Mouse (Mus musculus) CD4-positive, CD25-positive, alpha-beta regulatory T cell, adult 2 months (primary cell): ENCODE data around the gene Ssc5d.

ENCODE experiments used
- DNase-seq: peaks from one replicate; pipeline ENCODE4 v3.0.0-alpha.2; 2012; ENCODE audit warnings: low read depth, low spot score

The Ssc5d gene

DNA sequence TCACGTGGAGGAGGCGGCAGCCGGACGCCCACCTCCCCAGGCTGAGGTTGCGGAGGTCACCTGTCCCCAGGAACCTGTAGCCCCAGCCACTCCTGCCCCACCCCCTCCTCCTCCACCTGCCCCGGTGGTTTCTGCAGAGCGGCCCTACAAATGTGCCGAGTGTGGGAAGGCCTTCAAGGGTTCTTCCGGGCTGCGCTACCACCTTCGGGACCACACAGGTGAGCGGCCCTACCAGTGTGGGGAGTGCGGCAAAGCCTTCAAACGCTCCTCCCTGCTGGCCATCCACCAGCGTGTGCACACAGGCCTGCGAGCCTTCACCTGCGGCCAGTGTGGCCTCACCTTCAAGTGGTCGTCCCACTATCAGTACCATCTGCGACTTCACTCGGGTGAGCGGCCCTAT lies 5.6 kb upstream of the Ssc5d start:
- DNase-seq, result no peak

DNA sequence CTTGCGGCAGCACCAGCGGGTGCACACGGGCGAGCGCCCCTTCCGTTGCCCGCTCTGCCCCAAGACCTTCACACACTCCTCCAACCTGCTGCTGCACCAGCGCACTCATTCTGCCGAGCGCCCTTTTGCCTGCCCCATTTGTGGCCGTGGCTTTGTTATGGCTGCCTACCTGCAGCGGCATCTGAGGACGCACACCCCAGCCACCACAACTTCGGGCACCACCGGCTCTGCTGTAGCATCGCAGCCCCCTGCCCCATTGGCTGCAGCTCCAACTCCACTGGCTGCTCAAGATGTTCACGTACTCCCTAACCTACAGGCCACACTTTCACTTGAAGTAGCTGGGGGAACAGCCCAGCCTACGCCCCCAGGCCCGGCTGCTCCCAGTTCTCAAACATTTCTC lies 5.1 kb upstream of the Ssc5d start:
- DNase-seq, result no peak

DNA sequence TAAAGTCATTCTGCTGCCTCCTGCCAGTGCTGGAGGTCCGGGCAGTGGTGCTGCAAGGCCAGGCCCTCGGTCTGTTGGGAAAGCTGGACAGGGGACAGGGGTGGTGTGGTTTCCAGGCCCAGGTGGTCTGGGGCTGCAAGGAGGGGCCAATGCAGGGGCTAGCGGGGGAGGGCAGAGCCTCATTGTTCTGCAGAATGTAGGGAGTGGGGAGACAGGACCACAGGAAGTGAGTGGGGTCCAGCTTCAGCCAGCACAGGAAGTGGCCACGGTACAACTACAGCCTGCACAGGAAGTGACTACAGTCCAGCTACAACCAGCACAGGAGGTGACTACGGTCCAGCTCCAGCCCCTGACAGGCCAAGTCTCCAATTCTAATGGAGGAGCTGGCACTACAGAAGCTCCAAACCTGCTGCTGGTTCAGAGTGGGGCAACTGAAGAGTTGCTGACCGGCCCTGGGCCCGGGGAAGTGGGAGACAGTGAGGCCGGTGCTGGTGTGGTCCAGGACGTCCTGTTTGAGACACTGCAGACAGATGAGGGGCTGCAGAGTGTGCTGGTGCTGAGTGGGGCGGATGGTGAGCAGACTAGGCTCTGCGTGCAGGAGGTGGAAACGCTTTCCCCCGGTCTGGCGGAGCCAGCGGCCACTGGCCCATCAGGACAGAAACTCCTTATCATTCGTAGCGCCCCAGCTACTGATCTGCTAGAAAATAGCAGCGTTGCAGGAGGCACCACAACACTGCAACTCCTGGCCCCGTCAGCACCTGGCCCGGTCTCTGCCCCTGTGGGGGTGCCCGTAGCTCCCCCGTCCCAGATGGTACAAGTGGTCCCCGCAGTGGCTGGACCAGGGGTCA lies 4.4 kb upstream of the Ssc5d start:
- no peak for DNase-seq

DNA sequence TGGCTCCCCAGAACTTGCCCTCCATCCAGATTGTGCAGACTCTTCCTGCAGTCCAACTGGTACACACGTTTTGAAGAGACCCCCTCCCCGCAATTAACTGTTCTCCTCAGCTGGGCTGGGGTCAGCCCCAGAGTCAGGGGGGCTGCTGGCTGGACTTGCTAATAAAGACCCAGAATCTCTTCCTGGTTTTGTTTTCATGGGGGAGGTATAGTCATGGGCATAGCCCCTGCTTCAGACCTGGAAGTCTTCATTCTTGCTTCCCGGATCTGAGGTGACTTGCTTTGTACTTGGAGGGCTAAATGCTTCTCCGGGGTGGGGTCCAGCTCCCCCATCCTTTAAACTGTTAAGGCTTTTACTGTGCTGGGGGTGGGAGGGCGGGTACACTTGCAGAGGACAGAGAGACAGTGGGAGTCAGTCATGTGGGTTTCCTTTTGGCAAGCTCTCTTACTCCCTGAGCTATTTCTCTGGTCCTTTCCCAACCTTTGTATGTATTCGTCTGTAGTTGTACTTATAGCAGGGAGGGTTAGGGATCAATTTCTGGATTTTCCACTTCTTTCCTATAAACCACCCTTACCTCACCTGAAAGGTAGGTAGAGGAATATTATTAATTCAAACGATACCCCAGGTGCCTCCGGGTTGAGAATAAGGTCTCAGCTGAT lies 3.6 kb upstream of the Ssc5d start, which contains the start of gene Nat14:
TSS of gene Nat14 (plus strand) at position 205 of the 659 bp plus-strand sequence.
- no peak for DNase-seq

DNA sequence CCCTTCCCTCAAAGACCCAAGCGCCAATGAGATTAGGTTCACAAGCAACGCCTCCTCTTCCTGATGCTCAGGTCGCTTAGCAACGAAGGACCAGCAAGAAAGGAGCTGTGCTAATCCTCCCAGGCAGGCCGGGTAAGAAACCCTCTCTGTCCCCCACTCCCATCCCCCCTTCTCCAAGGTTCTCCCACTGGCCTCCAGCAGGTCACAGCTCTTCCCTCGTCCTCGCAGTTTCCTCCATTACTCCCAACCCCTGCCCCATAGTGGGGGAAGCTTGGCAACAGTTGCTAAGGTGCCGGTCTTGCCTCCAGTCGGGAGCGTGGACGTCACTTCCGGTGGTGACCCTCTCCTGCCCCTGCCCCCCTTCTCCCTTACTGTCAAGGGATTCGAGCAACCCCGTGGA lies 3.1 kb upstream of the Ssc5d start:
- peak; percentile 73 for DNase-seq

DNA sequence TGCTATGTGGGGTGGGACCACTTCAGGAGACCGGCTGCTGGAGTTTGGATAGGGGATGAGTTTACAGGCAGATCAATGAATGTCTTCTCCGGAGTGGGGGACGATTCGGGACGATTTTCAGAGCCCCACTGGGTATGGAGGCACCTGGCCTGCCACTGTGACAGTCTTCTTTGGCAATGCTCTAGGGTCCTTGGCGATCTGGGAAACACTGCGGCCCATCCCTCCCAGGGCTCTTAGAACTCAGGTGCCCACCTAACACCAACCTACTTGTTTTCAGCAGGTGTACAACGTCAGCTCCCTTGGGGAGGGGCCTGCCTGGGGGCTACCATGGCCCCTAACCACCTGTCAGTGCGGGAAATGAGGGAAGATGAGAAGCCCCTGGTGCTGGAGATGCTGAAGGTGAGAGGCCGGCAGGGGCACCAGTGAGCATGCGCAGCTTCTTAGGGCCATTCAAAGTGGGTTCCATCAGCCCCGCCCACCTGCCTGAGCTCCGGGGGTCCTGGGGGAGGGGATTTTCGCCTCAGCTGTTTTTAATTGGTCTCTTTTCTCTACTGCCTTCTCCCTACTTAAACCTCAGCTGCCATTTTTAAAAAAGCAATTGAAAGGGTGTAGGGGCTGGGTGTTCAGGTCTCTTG lies 2.5 kb upstream of the Ssc5d start:
- DNase-seq, result peak; percentile 54

DNA sequence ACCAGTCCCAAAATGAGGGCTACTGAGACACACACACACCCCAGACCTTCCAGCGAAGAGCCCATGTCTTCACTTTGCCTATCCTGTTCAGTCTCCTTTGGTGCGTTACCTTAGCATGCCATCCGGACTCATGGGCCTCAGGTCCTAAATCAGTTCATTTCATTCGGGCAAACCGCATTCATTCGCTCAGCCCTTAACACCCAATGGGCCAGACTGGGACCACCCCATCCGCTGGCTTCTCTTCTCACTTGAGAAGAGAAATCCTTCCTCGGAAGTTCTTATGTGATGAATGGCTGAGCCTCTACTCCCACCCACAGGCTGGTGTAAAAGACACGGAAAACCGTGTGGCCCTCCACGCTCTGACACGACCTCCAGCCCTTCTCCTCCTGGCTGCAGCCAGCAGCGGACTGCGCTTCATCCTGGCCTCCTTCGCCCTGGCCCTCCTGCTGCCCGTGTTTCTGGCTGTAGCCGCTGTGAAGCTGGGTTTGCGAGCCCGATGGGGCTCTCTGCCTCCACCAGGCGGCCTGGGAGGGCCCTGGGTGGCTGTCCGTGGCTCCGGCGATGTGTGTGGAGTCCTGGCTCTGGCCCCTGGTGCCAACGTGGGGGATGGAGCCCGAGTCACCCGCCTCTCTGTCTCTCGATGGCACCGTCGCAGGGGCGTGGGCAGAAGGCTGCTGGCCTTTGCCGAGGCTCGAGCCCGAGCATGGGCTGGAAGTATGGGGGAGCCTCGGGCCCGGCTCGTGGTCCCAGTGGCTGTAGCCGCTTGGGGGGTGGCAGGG lies 1.8 kb upstream of the Ssc5d start:
- DNase-seq, result peak; percentile 39

DNA sequence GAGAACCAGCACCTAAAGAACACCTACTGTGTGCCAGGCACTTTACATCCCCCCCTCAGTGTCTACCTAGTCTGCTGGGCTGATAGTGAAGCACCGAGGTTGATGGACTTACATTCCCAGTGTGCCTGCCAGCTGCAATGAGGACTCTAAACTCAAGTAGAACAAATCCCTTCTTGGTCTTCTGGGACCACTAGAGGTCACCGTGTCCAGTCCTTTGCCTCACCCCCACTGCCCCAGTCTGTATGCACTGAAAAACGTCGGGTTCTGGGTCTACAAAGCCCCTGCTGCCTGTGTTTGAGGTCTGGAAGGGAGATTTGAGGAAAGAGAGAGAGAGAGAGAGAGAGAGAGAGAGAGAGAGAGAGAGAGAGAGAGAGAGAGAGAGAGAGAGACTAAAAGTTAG lies 1.1 kb upstream of the Ssc5d start:
- no peak for DNase-seq

DNA sequence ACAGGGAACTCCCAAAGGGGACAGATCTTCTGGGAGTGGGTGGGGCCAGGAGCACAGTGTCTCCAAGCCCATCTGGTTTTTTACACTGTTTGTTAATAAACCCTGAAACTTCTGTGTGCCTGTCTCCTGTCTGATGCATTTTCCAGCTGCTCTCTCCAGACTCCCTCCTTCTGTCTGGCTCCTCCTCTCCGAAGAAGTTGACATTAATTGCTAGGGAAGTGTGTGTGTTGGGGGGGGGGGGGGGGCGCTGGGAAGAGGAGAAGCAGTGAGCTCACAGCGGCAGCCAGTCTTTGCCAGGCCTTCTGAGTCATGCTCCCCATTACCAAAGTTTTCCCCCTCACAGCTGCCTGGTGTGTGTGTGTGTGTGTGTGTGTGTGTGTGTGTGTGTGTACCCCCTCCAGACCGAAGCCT lies 689 bp upstream of the Ssc5d start:
- no peak for DNase-seq

DNA sequence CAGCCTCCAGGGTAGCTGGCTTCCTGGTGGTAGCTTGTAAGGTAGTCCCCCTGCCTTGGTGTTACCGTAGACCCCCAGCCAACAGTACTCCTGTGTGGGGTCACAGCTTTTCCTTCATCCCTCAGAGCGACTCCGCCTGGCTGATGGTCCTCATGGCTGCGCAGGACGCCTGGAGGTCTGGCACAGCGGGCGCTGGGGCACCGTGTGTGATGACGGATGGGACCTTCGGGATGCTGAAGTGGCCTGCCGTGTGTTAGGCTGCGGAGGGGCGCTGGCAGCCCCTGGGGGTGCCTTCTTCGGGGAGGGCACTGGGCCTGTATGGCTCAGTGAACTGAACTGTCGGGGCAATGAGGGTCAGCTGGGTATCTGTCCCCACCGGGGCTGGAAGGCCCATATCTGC lies 1.3 kb downstream of the Ssc5d start:
- DNase-seq, result no peak

DNA sequence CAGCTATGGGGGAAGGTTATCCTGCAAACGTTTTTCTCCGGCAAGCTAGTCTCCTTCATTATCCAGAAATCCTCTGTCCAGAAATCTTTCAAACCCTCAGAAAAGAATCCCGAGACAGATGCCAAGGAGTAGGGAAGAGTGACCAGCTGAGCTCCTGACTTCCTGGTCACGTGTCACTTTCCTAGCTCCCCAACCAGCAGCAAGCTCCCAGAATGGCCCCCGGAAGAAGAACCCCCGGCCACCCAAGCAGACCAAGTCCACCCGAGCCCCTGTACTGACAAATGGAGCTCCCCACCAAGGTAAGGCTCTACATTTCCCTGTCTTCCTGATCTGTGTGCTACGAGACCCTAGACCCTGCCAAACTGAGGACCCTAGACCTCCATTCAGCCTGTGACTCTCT lies 2.1 kb downstream of the Ssc5d start:
- no peak for DNase-seq

DNA sequence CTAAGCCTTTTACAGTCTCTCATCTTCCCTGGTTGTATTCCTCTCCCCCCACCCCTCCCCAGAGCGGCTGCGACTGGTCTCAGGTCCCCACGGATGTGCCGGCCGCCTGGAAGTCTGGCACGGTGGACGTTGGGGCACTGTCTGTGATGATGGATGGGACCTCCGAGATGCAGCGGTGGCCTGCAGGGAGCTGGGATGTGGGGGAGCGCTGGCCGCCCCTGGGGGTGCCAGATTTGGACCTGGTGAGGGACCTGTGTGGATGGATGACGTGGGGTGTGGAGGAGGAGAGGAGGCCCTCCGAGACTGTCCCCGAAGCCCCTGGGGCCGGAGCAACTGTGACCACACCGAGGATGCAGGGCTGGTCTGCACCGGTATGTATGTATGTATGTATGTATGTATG lies 2.7 kb downstream of the Ssc5d start:
- DNase-seq, result no peak

DNA sequence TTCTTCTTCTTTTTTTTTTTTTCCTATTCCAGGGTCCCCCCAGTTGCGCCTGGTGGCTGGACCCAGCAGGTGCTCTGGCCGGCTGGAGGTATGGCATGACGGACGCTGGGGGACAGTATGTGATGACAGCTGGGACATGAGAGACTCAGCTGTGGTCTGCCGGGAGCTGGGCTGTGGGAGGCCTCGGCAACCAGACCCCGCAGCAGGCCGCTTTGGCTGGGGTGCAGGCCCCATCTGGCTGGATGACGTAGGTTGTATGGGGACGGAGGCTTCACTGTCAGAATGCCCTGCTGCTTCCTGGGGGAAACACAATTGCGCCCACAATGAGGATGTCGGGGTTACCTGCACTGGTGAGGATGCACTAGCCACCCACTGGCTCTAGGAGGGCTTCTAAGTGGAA lies 7.5 kb downstream of the Ssc5d start:
- no peak for DNase-seq

DNA sequence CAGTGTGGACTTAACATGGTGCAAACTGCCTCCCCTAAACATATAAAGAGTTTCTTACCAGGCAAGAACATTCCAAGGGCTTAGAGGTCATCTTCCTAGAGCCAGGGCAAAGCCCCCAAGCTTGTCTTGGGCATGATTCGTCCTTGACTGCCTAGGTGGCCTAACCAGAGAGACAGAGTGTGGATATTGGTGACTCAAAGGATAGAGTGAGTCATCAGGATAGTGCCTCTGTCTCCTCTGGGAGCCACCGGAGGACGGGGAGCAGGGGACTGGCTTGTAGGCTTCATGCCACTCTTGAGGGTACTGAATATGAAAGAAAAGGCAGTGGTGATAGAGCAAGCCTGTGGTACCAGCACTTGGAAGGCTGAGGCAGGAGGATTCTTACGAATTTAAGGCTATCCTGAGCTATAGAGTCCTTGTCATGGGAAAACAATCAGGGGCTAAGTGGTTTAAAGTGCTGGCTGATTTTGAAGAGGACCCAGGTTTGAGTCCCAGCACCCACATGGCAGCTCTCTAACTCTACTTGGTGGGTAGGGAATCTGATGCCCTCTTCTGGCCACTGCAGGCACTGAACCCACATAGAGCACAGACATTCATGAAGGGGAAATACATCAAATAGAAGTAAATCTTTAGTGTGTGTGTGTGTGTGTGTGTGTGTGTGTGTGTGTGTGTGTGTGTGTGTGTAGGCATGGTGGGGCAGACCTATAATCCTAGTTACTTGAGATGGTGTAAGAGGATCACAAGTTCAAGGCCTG lies 8.8 kb downstream of the Ssc5d start:
- no peak for DNase-seq

DNA sequence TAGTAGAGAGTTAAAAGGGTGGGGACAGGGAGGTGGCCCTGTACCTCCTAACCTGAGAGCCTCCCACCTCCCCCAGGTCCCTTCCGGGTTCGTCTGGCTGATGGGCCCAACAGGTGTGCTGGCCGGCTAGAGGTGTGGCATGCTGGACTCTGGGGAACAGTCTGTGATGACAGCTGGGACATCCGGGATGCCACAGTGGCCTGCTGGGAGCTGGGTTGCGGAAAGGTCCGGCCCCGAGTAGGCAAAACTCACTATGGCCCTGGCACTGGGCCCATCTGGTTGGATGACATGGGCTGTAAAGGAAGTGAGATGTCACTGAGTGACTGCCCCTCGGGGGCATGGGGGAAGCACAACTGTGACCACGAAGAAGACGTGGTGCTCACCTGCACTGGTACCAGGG lies 11.2 kb downstream of the Ssc5d start:
- no peak for DNase-seq

DNA sequence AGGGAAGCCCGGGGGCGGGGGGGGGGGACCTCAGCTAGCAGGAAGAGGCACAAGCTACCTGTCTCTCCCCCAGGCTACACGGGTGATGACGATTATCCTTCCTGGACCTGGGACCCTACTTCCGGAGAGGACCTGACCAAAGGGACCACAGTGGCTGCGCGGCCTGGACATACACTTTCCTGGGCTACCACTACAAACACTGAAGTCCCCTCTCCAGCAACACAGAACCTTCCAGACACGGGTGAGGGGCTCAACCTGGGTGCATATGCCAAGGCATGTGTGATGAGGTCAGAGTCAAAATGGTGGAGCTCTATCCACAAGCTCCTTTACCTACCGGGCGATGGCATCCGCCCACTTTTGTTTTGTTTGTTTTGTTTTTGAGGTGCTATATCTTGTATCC lies 11.8 kb downstream of the Ssc5d start:
- DNase-seq, result no peak

DNA sequence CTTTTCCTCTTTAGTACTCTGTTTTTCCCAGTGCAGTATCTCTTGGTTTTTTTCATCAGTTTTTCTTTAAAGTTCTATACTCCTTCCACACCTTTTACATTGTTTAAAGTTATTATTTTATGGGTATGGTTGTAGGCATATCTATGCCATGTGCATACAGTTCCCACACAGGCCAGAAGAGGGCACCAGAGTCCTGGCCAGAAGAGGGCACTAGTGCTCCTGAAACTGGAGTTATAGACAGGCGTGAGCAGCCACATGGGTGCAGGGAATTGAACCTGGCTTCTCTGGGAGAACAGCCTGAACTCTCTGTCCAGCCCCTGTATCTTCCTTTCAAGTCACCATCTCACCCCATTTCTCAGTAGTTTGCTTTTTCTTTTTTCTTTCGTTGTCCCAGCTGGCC lies 12.9 kb downstream of the Ssc5d start:
- peak; percentile 85 for DNase-seq

DNA sequence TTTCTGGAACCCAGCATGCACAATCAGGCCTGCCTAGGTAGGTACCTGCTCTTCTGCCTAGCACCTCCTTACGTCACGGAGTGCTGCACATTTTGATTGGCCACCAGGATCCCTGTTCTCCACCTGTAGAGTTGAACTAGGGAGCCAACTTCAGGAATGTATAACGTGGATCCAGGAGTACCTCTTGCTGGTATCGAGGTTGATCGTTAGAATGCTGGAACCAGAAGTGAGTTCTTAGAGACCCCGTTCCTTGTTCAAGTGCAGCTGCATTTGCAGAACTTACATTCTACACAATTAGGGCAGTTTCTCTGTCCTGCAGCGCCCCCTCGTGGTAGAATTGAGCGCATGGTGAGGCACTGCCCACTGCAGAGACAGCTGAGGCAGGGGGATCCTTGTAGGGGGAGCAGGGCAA lies 14.5 kb downstream of the Ssc5d start:
- DNase-seq, result peak; percentile 91

DNA sequence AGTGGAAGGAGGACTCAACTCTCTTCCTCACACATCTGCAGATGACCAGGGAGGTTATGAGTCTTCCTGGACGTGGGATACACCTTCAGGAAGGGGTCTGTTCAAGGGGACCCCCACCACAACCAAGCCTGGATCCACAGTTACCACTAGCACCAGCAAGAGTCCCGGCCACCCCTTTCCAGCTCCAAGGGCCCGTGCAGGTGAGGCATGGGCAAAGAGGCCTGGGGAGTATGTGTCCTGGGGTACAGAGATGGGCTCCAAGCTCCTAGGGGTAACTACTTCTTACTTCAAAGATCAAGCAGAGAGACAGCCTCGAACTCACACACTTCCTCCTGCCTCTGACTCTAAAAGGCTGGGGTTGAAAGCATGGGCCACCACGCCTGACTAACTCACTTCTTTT lies 17.1 kb downstream of the Ssc5d start:
- DNase-seq, result no peak

DNA sequence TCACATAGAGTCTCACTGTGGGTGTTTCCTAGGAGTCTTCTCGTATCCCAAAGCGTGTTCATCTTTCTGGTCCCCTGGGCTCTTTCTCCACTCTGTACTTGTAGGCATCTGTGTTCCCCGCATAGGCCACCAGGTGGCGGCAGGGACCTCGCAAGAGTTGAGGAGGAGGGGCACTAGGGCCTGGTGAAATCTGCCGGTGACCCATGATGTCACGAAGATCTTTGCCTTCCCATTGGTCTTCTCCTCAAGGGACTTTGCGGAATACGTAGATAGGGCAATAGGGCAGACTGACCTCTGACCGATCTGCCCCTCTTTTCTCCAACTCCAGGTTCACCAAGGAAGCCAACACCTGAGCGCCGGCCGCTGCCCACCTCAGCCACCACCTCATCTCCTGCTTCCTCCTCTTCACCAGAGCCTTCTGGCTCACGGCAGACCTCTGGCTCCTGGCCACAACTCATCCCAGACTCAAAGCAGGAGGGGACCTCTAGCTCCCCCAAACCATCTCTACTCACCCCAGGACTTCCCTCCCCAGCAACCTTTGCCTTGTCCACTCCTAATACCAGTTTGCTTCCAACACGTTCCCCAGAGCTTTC lies 17.7 kb downstream of the Ssc5d start:
- peak; percentile 97 for DNase-seq

DNA sequence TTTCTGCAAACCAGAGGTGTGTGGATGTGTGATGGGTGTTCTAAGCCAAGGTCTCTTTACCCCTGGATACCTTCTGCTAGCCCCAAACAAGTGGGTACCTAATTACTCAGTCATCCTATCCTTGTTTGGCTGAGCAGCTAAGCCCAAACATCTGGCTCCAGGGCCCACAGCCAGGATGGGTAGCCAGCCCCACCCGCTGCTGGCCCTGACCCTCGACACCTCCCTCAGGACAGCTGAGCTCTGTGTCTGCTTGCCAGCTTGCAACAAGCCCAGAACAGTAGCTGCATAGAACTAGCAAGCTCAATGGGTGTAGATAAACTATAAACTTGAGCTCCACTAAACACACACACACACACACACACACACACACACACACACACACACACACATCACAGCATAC lies 22.3 kb downstream of the Ssc5d start:
- DNase-seq, result no peak
